Mouse (Mus musculus) E14TG2a.4 (cell line): ENCODE measurements around the gene Nxpe4.

Source experiments
- H3K27me3 ChIP-seq: 2 replicates; pipeline ENCODE4 v1.6.1; 2014; ENCODE audit warnings: low read length, control low read depth; ENCODE audit not compliant: insufficient read depth
- H3K36me3 ChIP-seq: 2 replicates; pipeline ENCODE4 v1.6.1; 2014; ENCODE audit warnings: low read length, control low read depth; ENCODE audit not compliant: insufficient read depth
- H3K4me1 ChIP-seq: replicated peaks from 2 replicates; pipeline ENCODE4 v1.6.1; 2014; ENCODE audit warnings: low read depth, low read length, control low read depth
- H3K4me3 ChIP-seq: replicated peaks from 2 replicates; pipeline ENCODE4 v1.5.1; 2014; ENCODE audit warnings: mild to moderate bottlenecking, low read length
- H3K9me3 ChIP-seq: 2 replicates; pipeline ENCODE4 v1.6.1; 2014; ENCODE audit warnings: low read length, control low read depth
- CTCF ChIP-seq: conservative IDR thresholded peaks from 2 replicates; pipeline ENCODE4 v1.5.1; 2014; ENCODE audit warnings: low read length
- NANOG ChIP-seq: IDR thresholded peaks from 2 replicates; pipeline ENCODE4 v1.6.1; 2014; ENCODE audit warnings: borderline replicate concordance, low read length, mixed read lengths
- POU5F1 ChIP-seq: IDR thresholded peaks from 2 replicates; pipeline ENCODE4 v1.6.1; 2014; ENCODE audit warnings: low read length, borderline replicate concordance

The Nxpe4 gene

GRCm38 (mm10) chr9:48247276-48247675 lies 85.5 kb downstream of the Nxpe4 start:
- TF ChIP-seq NANOG = no peak
- TF ChIP-seq POU5F1 = no peak
- no peak for TF ChIP-seq CTCF
- H3K4me1 ChIP-seq = peaks cover 27% of the 10 kb centered on the region
- H3K4me3 ChIP-seq = no peak overlapping the region
- H3K36me3 ChIP-seq = no peaks in the 10 kb centered on the region
- peaks cover 1% of the 10 kb centered on the region; the same call in 1 of the 2 replicates for H3K27me3 ChIP-seq
- H3K9me3 ChIP-seq = no peaks in the 10 kb centered on the region

GRCm38 (mm10) chr9:48252236-48252635 lies 90.4 kb downstream of the Nxpe4 start:
- Histone ChIP-seq H3K4me3 (no peak overlapping the region), H3K4me1 (peaks cover 23% of the 10 kb centered on the region), H3K9me3 (no peaks in the 10 kb centered on the region), H3K36me3 (no peaks in the 10 kb centered on the region), H3K27me3 (peaks cover 14% of the 10 kb centered on the region; the same call in 1 of the 2 replicates)
- TF ChIP-seq NANOG = no peak
- TF ChIP-seq CTCF = no peak
- TF ChIP-seq POU5F1 = no peak

DNA sequence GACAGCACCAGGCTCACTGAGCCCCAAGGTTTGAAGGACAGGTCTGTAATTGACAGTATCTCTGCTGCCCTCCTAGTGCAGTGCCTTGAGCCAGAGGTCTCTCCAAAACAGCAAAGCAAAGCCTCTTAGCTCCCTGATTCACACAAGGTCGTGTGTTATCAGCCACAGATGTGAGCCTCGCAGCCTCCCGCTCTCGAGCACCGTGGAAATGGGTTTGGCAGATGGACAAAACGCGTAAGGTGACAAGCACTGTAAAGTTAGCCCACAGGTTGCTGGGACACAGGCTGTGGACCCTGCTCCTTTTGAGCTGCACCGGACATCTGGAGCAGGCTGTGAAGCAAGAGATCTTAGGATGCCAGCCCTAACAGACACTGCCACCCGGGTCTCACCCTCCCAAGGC lies 95.2 kb downstream of the Nxpe4 start:
- peaks cover 23% of the 10 kb centered on the region for H3K4me1 ChIP-seq
- peaks cover 15% of the 10 kb centered on the region; the same call in 1 of the 2 replicates for H3K27me3 ChIP-seq
- no peak for TF ChIP-seq POU5F1
- TF ChIP-seq CTCF = no peak
- no peak for TF ChIP-seq NANOG
- H3K9me3 ChIP-seq = no peaks in the 10 kb centered on the region
- H3K4me3 ChIP-seq = no peak overlapping the region
- H3K36me3 ChIP-seq = no peaks in the 10 kb centered on the region

GRCm38 (mm10) chr9:48257741-48258423 lies 96.1 kb downstream of the Nxpe4 start:
- Histone ChIP-seq H3K9me3 (no peaks in the 10 kb centered on the region), H3K4me3 (no peak overlapping the region)
- TF ChIP-seq CTCF (peak; percentile 68), POU5F1 (no peak)

DNA sequence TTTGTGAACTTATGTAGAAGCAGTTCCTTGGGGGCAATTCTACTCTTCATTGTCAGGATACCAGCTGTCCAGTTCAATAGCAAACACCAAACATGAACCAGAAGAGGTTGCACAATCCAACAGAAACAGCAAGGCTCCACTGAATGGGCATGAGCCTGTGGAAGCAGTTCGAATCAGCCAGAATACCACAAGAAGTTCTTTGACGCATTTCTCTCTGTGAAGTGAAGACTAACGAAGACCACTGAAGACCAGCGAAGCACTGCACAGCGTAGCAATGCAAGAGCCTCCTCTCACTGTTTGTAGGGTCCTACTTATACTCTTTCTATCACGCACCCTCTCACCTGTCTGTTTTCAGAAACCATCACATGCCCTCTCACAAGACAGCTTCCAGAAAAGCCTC lies 102.8 kb downstream of the Nxpe4 start:
- Histone ChIP-seq H3K4me1 (peaks cover 18% of the 10 kb centered on the region), H3K9me3 (no peaks in the 10 kb centered on the region), H3K4me3 (no peak overlapping the region), H3K27me3 (peaks cover 28% of the 10 kb centered on the region), H3K36me3 (no peaks in the 10 kb centered on the region)
- TF ChIP-seq NANOG (no peak), POU5F1 (no peak), CTCF (no peak)

More at GRCm38 (mm10) chr9:48257741-48258423, 96.1 kb downstream of the Nxpe4 start:
- Histone ChIP-seq H3K27me3 (peaks cover 12% of the 10 kb centered on the region), H3K4me1 (peaks cover 14% of the 10 kb centered on the region), H3K36me3 (no peaks in the 10 kb centered on the region)

- H3K27me3 ChIP-seq = peaks cover 28% of the 10 kb centered on the region
- peaks cover 18% of the 10 kb centered on the region for H3K4me1 ChIP-seq
Observed at GRCm38 (mm10) chr9:48265491-48265890, 103.7 kb downstream of the Nxpe4 start.

DNA sequence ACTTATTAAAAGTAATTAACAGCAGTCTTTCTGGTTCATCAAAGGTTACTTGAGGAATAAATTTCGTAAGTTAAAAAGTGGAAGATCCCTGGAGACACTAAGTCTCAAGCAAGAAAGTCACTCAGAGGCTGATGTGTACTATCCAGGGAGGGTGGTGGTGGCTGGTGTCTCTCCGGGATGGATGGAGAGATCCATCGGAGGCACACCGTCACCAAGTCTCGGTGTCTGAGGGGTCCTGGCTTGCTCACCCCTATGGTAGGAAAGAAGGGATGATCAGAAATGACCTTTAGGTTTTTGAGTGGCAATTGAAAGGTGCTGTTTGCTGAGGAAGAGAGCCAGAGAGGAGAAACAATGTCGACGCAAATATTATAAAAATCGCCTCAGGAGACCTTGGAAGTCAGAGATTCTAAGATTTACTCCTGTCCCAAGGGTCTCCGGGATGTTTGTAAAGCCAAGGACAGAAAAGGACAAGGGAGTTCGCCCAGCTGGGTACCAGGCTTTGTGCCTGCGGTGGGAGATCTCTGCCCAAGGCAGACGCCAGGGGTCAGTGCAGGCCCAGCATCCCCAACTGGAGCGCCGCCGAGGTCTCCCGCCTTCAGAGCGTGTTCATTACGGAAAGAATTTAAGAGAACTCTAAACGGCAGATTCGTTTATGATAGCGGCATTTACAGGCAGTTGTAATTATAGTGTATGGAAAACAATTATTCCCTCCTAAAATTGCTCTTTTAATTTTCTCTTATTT lies 104.6 kb downstream of the Nxpe4 start:
- Histone ChIP-seq H3K9me3 (no peaks in the 10 kb centered on the region), H3K27me3 (peaks cover 28% of the 10 kb centered on the region), H3K4me1 (peaks cover 18% of the 10 kb centered on the region), H3K36me3 (no peaks in the 10 kb centered on the region), H3K4me3 (peak overlapping the region; percentile 70)
- no peak for TF ChIP-seq POU5F1
- peak; percentile 49 for TF ChIP-seq CTCF

More at GRCm38 (mm10) chr9:48265491-48265890, 103.7 kb downstream of the Nxpe4 start:
- Histone ChIP-seq H3K9me3 (no peaks in the 10 kb centered on the region), H3K4me3 (no peak overlapping the region), H3K36me3 (no peaks in the 10 kb centered on the region)
- TF ChIP-seq CTCF = no peak
- no peak for TF ChIP-seq NANOG
- TF ChIP-seq POU5F1 = no peak

DNA sequence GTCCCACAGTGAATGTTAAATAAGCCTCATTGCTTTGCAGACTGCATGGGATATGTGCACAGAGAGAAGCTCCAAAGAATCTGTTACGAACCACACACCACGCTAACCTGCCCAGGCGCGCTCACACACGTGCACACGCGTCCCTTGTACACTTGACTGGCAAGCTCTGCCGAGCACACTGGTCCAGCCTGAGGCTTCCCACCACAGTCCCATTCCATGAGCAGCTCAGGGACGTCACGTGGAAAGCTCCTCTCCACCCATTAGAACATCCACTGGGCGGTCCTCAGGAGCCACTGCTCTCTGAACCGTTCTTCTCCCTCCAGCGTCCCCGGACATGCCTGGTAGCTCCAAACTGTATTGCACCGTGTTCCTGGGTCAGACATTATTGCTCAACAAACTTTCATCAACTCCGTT lies 105.2 kb downstream of the Nxpe4 start:
- H3K9me3 ChIP-seq = no peaks in the 10 kb centered on the region
- H3K36me3 ChIP-seq = no peaks in the 10 kb centered on the region
- peaks cover 28% of the 10 kb centered on the region for H3K27me3 ChIP-seq
- TF ChIP-seq POU5F1 (no peak), NANOG (no peak), CTCF (no peak)
- peak overlapping the region; percentile 70 for H3K4me3 ChIP-seq
- H3K4me1 ChIP-seq = peaks cover 18% of the 10 kb centered on the region

- H3K27me3 ChIP-seq = peaks cover 22% of the 10 kb centered on the region
- no peaks in the 10 kb centered on the region for H3K9me3 ChIP-seq
- H3K4me3 ChIP-seq = no peak overlapping the region
- TF ChIP-seq CTCF (no peak), NANOG (no peak), POU5F1 (no peak)
- H3K4me1 ChIP-seq = peaks cover 18% of the 10 kb centered on the region
- no peaks in the 10 kb centered on the region for H3K36me3 ChIP-seq
Observed at GRCm38 (mm10) chr9:48267960-48268359, 106.1 kb downstream of the Nxpe4 start.
